Mouse (Mus musculus) spleen, adult 18-20 months (tissue): ENCODE data around the gene Misp.

Experiments used
- DNase-seq, 2 experiments: peaks; one replicate each; pipeline ENCODE4 v3.0.0; 2022; ENCODE audit warnings: mixed read lengths in 2 of 2

The Misp gene

DNA sequence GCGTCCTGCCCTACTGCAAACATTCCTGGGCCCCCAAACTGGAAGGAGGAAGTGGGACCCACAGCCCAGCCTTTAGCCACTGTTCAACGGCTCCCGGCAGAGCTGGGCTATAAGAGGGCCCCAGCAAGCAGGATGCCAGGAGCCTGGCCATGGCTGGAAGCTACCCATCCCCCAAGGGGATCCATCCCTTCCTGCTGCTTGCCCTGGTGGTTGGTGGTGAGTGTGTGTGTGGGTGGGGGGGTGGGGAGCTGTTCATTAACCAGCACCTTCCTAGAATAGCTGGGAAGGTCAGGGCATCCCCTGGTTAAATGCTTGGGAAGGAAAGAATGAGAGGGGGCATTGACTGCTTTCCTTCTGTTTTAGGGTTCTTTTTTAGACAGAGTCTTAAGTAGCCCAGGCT lies 58.7 kb downstream of the Misp start:
- no peak for DNase-seq
